In genomic region chr6:52221993-52222685, GRCm38 (mm10) we compare ENCODE assay signal across 8 mouse cellular contexts. TPM values are rescaled to one million over a fixed set of nuclear protein-coding genes. Genes with fewer than 3 reads are reported as not detected.
DNase-seq lines count a peak whose midpoint lies in the region; ATAC-seq lines count a peak whose summit lies in the region.

No protein-coding gene starts in this region.

- peaks cover 19% of the 10 kb centered on the region for H3K4me1 ChIP-seq in heart, embryonic 15.5 days (replicated peaks)
- peaks cover 13% of the 10 kb centered on the region for H3K4me1 ChIP-seq in hindbrain, embryonic 13.5 days (replicated peaks)
- H3K4me1 ChIP-seq in midbrain, embryonic 11.5 days (ENCODE audit: control insufficient read depth, insufficient read depth, low read length), result peaks cover 7% of the 10 kb centered on the region

- no peaks in the 10 kb centered on the region for H3K9me3 ChIP-seq in heart, embryonic 15.5 days (replicated peaks)
- H3K9me3 ChIP-seq in hindbrain, embryonic 13.5 days, result no peaks in the 10 kb centered on the region
- H3K9me3 ChIP-seq in midbrain, embryonic 11.5 days (ENCODE audit: control insufficient read depth, low read length), result no peaks in the 10 kb centered on the region

- peak overlapping the region; percentile 97 for H3K4me2 ChIP-seq in heart, embryonic 15.5 days
- peak overlapping the region; percentile 76 for H3K4me2 ChIP-seq in hindbrain, embryonic 13.5 days
- no peak overlapping the region for H3K4me2 ChIP-seq in midbrain, embryonic 11.5 days

- ATAC-seq in heart, embryonic 15.5 days (replicated peaks; ENCODE audit: insufficient number of reproducible peaks, insufficient read depth, low FRiP score, low read depth), result no peak
- 0 out of 2 replicates have a peak, but pooled peaks have one; percentile 2 for ATAC-seq in hindbrain, embryonic 13.5 days (ENCODE audit: low FRiP score)
- ATAC-seq in midbrain, embryonic 11.5 days (ENCODE audit: low FRiP score), result no peak

- H3K9ac ChIP-seq in heart, embryonic 15.5 days, result no peak overlapping the region
- H3K9ac ChIP-seq in hindbrain, embryonic 13.5 days, result no peak overlapping the region
- H3K9ac ChIP-seq in midbrain, embryonic 11.5 days (ENCODE audit: low read length), result no peak overlapping the region

- no peak overlapping the region for H3K27ac ChIP-seq in heart, embryonic 15.5 days
- H3K27ac ChIP-seq in hindbrain, embryonic 13.5 days, result no peak overlapping the region
- H3K27ac ChIP-seq in midbrain, embryonic 11.5 days (ENCODE audit: low read depth, low read length), result no peak overlapping the region

- peak overlapping the region; percentile 58 for H3K4me3 ChIP-seq in heart, embryonic 15.5 days
- H3K4me3 ChIP-seq in hindbrain, embryonic 13.5 days, result peak overlapping the region; percentile 49
- H3K4me3 ChIP-seq in midbrain, embryonic 11.5 days (ENCODE audit: low read depth, low read length), result no peak overlapping the region; the same call in 1 of the 2 replicates

- H3K36me3 ChIP-seq in heart, embryonic 15.5 days, result no peaks in the 10 kb centered on the region
- no peaks in the 10 kb centered on the region for H3K36me3 ChIP-seq in hindbrain, embryonic 13.5 days
- no peaks in the 10 kb centered on the region for H3K36me3 ChIP-seq in midbrain, embryonic 11.5 days (ENCODE audit: control insufficient read depth, insufficient read depth, low read length)

- 11% methylated on average over 21 of the region's 21 CpGs for WGBS in heart, embryonic 15.5 days
- WGBS in hindbrain, embryonic 13.5 days, result 7% methylated on average over 21 of the region's 21 CpGs
- WGBS in midbrain, embryonic 11.5 days, result 8% methylated on average over 21 of the region's 21 CpGs

- DNase-seq in heart, adult 18-20 months, result no peak
- DNase-seq in ZHBTc4 (ENCODE audit: low read depth, low spot score), result peak; percentile 16
- DNase-seq in midbrain, embryonic 11.5 days (ENCODE audit: low spot score, missing footprints), result peak; percentile 96
- DNase-seq in retina, postnatal 1 day, result no peak
- DNase-seq in gastrocnemius, adult 18-20 months (ENCODE audit: low spot score), result no peak
- DNase-seq in gastrocnemius, adult 8-10 months (ENCODE audit: low spot score in 2 of 2), result no peak

- H3K27me3 ChIP-seq in heart, embryonic 15.5 days, result peaks cover 99% of the 10 kb centered on the region
- peaks cover 100% of the 10 kb centered on the region for H3K27me3 ChIP-seq in hindbrain, embryonic 13.5 days
- peaks cover 100% of the 10 kb centered on the region for H3K27me3 ChIP-seq in midbrain, embryonic 11.5 days (ENCODE audit: control insufficient read depth, insufficient read depth, low read length)

RNA-seq across cellular contexts. Expression of gene Hoxa7, which starts 0.5 kb away (rescaled TPM):
- 0.54 and 1.4 TPM in 2 replicates for polyA plus RNA-seq in heart, embryonic 15.5 days (2015; fragmentation: Nextera tagmentation; extraction: Ambion mirVana)
- under 1 TPM in 1 of 2 experiments, not detected in 1; 0.59 TPM for total RNA-seq in heart, adult 18-20 months (2021)
- 7.4 and 14.9 TPM in 2 replicates for polyA plus RNA-seq in hindbrain, embryonic 13.5 days (2015; fragmentation: Nextera tagmentation; extraction: Ambion mirVana)
- polyA plus RNA-seq in midbrain, embryonic 11.5 days (2014; fragmentation: Nextera tagmentation; extraction: Ambion mirVana), result 0.14 TPM in 1 of 2 replicates, not detected in the other
- 1 to 10 TPM; 4.7 to 5.0 TPM for total RNA-seq in gastrocnemius, adult 18-20 months (2021)
- 1 to 10 TPM; 4.7 to 5.9 (median 5.4) TPM for total RNA-seq in gastrocnemius, adult 8-10 months (2022)

RNA-seq across cellular contexts. Expression of gene Hoxa9, which starts 8.8 kb away (rescaled TPM):
- 0.13 and 0.24 TPM in 2 replicates for polyA plus RNA-seq in heart, embryonic 15.5 days (2015; fragmentation: Nextera tagmentation; extraction: Ambion mirVana)
- not detected for total RNA-seq in heart, adult 18-20 months (2021)
- polyA plus RNA-seq in hindbrain, embryonic 13.5 days (2015; fragmentation: Nextera tagmentation; extraction: Ambion mirVana), result 0.72 and 1.3 TPM in 2 replicates
- polyA plus RNA-seq in midbrain, embryonic 11.5 days (2014; fragmentation: Nextera tagmentation; extraction: Ambion mirVana), result not detected in 2 replicates
- 1 to 10 TPM; 7.2 to 7.4 TPM for total RNA-seq in gastrocnemius, adult 18-20 months (2021)
- total RNA-seq in gastrocnemius, adult 8-10 months (2022), result 1 to 10 TPM; 5.2 to 8.3 (median 7.5) TPM

RNA-seq across cellular contexts. Expression of gene Gm28308, which starts 9.0 kb away (rescaled TPM):
- not detected in 2 replicates for polyA plus RNA-seq in heart, embryonic 15.5 days (2015; fragmentation: Nextera tagmentation; extraction: Ambion mirVana)
- total RNA-seq in heart, adult 18-20 months (2021), result not detected
- polyA plus RNA-seq in hindbrain, embryonic 13.5 days (2015; fragmentation: Nextera tagmentation; extraction: Ambion mirVana), result not detected in 2 replicates
- polyA plus RNA-seq in midbrain, embryonic 11.5 days (2014; fragmentation: Nextera tagmentation; extraction: Ambion mirVana), result not detected in 2 replicates
- under 1 TPM in 1 of 2 experiments, not detected in 1; 0.39 TPM for total RNA-seq in gastrocnemius, adult 18-20 months (2021)
- total RNA-seq in gastrocnemius, adult 8-10 months (2022), result under 1 TPM; 0.36 to 0.80 (median 0.51) TPM

RNA-seq across cellular contexts. Expression of gene Hoxa3, which starts 9.0 kb away (rescaled TPM):
- polyA plus RNA-seq in heart, embryonic 15.5 days (2015; fragmentation: Nextera tagmentation; extraction: Ambion mirVana), result 0.89 and 2.4 TPM in 2 replicates
- 1 to 10 TPM in 1 of 2 experiments, under 1 TPM in 1; 0.32 to 1.9 TPM for total RNA-seq in heart, adult 18-20 months (2021)
- 21.8 and 23.8 TPM in 2 replicates for polyA plus RNA-seq in hindbrain, embryonic 13.5 days (2015; fragmentation: Nextera tagmentation; extraction: Ambion mirVana)
- polyA plus RNA-seq in midbrain, embryonic 11.5 days (2014; fragmentation: Nextera tagmentation; extraction: Ambion mirVana), result 0.11 TPM in 1 of 2 replicates, not detected in the other
- 1 to 10 TPM; 1.6 to 3.0 TPM for total RNA-seq in gastrocnemius, adult 18-20 months (2021)
- 1 to 10 TPM; 1.3 to 2.9 (median 2.0) TPM for total RNA-seq in gastrocnemius, adult 8-10 months (2022)

RNA-seq across cellular contexts. Expression of gene Hoxa6, which starts 13.6 kb away (rescaled TPM):
- 0.27 TPM in 1 of 2 replicates, not detected in the other for polyA plus RNA-seq in heart, embryonic 15.5 days (2015; fragmentation: Nextera tagmentation; extraction: Ambion mirVana)
- total RNA-seq in heart, adult 18-20 months (2021), result not detected
- polyA plus RNA-seq in hindbrain, embryonic 13.5 days (2015; fragmentation: Nextera tagmentation; extraction: Ambion mirVana), result 16.3 and 28.0 TPM in 2 replicates
- not detected in 2 replicates for polyA plus RNA-seq in midbrain, embryonic 11.5 days (2014; fragmentation: Nextera tagmentation; extraction: Ambion mirVana)
- total RNA-seq in gastrocnemius, adult 18-20 months (2021), result 1 to 10 TPM; 2.0 to 2.1 TPM
- 1 to 10 TPM in 2 of 4 experiments, under 1 TPM in 2; 0.45 to 2.3 (median 1.2) TPM for total RNA-seq in gastrocnemius, adult 8-10 months (2022)

Comparison
In these comparisons a context has a peak if more than half of its experiments do, and no peak if none do; other contexts are left out.
1. DNase-seq: peak in ZHBTc4 (single experiment) and midbrain, embryonic 11.5 days (single experiment); none in heart, adult 18-20 months (0 of 2), retina, postnatal 1 day (single experiment), gastrocnemius, adult 18-20 months (single experiment) and gastrocnemius, adult 8-10 months (0 of 2).
2. RNA of gene Hoxa9, which starts 8.8 kb away (total RNA-seq): 5.2 to 8.3 TPM in gastrocnemius, adult 8-10 months and 7.2 to 7.4 TPM in gastrocnemius, adult 18-20 months; not detected in heart, adult 18-20 months; every median in the first group is over 4 times any median in the second.